Mouse (Mus musculus) brain, embryonic 14.5 days (tissue): ENCODE measurements at regions not wholly inside any gene's neighbourhood (a gene's known extent, or its start where the extent isn't known, plus 50 kb on each side); places are given as distances from the start of the nearest gene placed in this dataset.

Experiments used
- CTCF ChIP-seq: fragments of 200-500 bp; IDR thresholded peaks from 2 replicates; pipeline ENCODE4 v1.5.1; 2012; ENCODE audit warnings: inconsistent platforms, mild to moderate bottlenecking, moderate library complexity, borderline replicate concordance; ENCODE audit not compliant: insufficient read depth, insufficient read length; ENCODE audit errors: extremely low read depth
- POLR2A ChIP-seq: fragments of 200-500 bp; IDR thresholded peaks from 2 replicates; pipeline ENCODE4 v1.6.1; 2012; ENCODE audit warnings: mild to moderate bottlenecking, inconsistent platforms, borderline replicate concordance; ENCODE audit not compliant: poor library complexity, insufficient read depth, insufficient read length, severe bottlenecking; ENCODE audit errors: extremely low read depth

DNA sequence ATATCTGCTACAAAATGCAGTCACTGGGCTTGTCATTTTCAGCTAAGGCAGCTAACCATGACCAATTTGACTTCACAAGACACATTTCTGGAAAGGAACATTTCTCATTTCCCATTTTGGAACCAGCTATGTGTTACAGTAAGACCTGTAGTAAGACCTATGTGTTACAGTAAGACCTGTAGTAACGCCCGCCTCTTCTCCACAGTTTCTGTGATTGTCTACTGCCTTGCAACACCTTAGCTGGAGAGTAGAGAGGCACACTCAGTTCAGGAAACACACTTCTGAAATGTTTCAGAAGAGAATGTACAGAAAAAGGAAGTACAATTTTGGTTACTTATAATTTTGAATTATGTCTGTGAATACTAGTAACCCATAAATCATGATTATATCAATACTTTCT lies 508.2 kb upstream of the Vrk2 start:
- no peak for TF ChIP-seq CTCF
- TF ChIP-seq POLR2A, result no peak
